Mouse (Mus musculus) cerebellum, adult 2 months (tissue): Measurements from ENCODE around the gene Myocos.

Experiments used
- CTCF ChIP-seq: fragments of 200-500 bp; IDR thresholded peaks from 2 replicates; pipeline ENCODE4 v1.5.1; 2011; ENCODE audit warnings: low read depth, mild to moderate bottlenecking, control low read depth, low read length, moderate library complexity, borderline replicate concordance; ENCODE audit not compliant: insufficient read depth
- POLR2A ChIP-seq: fragments of 200-500 bp; IDR thresholded peaks from 2 replicates; pipeline ENCODE4 v1.6.1; 2011; ENCODE audit warnings: low read length, control low read depth, borderline replicate concordance; ENCODE audit not compliant: insufficient read depth

DNA sequence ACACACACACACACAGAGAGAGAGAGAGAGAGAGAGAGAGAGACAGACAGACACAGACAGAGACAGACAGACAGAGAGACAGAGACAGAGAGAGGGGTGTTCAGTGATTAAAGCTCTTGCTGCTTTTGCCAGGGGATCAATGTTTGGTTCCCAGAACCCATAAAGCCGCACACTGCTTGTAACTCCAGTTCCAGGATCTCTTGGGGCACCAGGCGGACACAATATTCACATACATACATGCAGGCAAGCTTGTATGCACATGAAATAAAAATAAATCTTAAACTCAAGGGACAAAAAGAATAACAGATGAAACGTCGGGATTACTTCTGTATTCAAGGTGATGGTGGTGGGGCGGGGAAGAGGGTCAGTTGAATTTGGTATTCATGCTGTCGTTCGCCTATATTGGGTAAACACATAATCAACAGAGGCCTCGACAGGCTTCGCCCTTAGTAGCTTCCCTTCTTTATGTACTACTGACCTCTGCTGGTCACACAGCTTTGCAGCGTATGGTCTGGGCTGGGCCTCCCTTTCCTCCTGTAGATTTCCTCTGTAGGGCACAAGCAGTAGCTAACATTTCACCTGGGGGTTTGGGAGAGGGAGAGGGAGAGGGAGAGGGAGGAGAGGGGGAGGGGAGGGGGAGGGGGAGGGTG is 6.9 kb upstream of the Myocos start:
- TF ChIP-seq CTCF: peak; percentile 94
- no peak for TF ChIP-seq POLR2A
